30 mouse cellular contexts compared by ENCODE assay signal in genomic region chr6:48251954-48252353, GRCm38 (mm10).
"Had no signal": no experiment of that assay in that cellular context is flagged by ENCODE, and none has a peak within 500 bp of the region (broad histone marks: within the 10 kb centered on the region; RNA-seq: fewer than 3 reads in every experiment).

No protein-coding gene starts in this region.

- H3K4me1 ChIP-seq: limb, embryonic 10.5 days; limb, embryonic 12.5 days; limb, embryonic 13.5 days; limb, embryonic 15.5 days; liver, embryonic 12.5 days; liver, embryonic 13.5 days; liver, embryonic 15.5 days; lung, embryonic 15.5 days; megakaryocyte, embryonic 14.5 days; midbrain, embryonic 10.5 days; midbrain, embryonic 12.5 days; midbrain, embryonic 13.5 days; midbrain, embryonic 15.5 days; neural tube, embryonic 12.5 days had no signal

- H3K4me3 ChIP-seq: limb, embryonic 10.5 days; limb, embryonic 12.5 days; limb, embryonic 13.5 days; limb, embryonic 15.5 days; liver, embryonic 12.5 days; liver, embryonic 13.5 days; liver, embryonic 15.5 days; lung, embryonic 15.5 days; megakaryocyte, embryonic 14.5 days; midbrain, embryonic 10.5 days; midbrain, embryonic 12.5 days; midbrain, embryonic 13.5 days; midbrain, embryonic 15.5 days; myocyte; neural tube, embryonic 12.5 days had no signal

- H3K9me3 ChIP-seq: limb, embryonic 10.5 days; limb, embryonic 12.5 days; limb, embryonic 13.5 days; limb, embryonic 15.5 days; liver, embryonic 12.5 days; liver, embryonic 13.5 days; liver, embryonic 15.5 days; lung, embryonic 15.5 days; megakaryocyte, embryonic 14.5 days; midbrain, embryonic 10.5 days; midbrain, embryonic 12.5 days; midbrain, embryonic 13.5 days; midbrain, embryonic 15.5 days; neural tube, embryonic 12.5 days had no signal

- H3K27me3 ChIP-seq: limb, embryonic 12.5 days; limb, embryonic 13.5 days; limb, embryonic 15.5 days; liver, embryonic 12.5 days; liver, embryonic 13.5 days; liver, embryonic 15.5 days; lung, embryonic 15.5 days; megakaryocyte, embryonic 14.5 days; midbrain, embryonic 12.5 days; midbrain, embryonic 13.5 days; midbrain, embryonic 15.5 days; neural tube, embryonic 12.5 days had no signal

- H3K36me3 ChIP-seq: limb, embryonic 10.5 days; limb, embryonic 12.5 days; limb, embryonic 13.5 days; limb, embryonic 15.5 days; liver, embryonic 12.5 days; liver, embryonic 13.5 days; liver, embryonic 15.5 days; lung, embryonic 15.5 days; midbrain, embryonic 10.5 days; midbrain, embryonic 12.5 days; midbrain, embryonic 13.5 days; midbrain, embryonic 15.5 days; neural tube, embryonic 12.5 days had no signal

- H3K27ac ChIP-seq: limb, embryonic 10.5 days; limb, embryonic 12.5 days; limb, embryonic 13.5 days; limb, embryonic 15.5 days; liver, embryonic 12.5 days; liver, embryonic 13.5 days; liver, embryonic 14.5 days; liver, embryonic 15.5 days; lung, embryonic 15.5 days; macrophage; midbrain, embryonic 10.5 days; midbrain, embryonic 12.5 days; midbrain, embryonic 13.5 days; midbrain, embryonic 15.5 days; neural tube, embryonic 12.5 days had no signal

- H3K9ac ChIP-seq: limb, embryonic 12.5 days; limb, embryonic 13.5 days; limb, embryonic 15.5 days; liver, embryonic 12.5 days; liver, embryonic 13.5 days; liver, embryonic 14.5 days; liver, embryonic 15.5 days; liver, postnatal 0 days; lung, embryonic 14.5 days; lung, embryonic 15.5 days; midbrain, embryonic 12.5 days; midbrain, embryonic 13.5 days; midbrain, embryonic 15.5 days; neural tube, embryonic 12.5 days had no signal

- DNase-seq: left cerebral cortex, postnatal 4 days; liver; liver, embryonic 13.5 days; liver, postnatal 0 days; lung, adult 18-20 months; lung, adult 2 months; lung, embryonic 14.5 days; lung, postnatal 10 days; lung, postnatal 14 days; lung, postnatal 36 days; lung, postnatal 4 days; midbrain, embryonic 14.5 days had no signal

- H3K4me2 ChIP-seq: limb, embryonic 12.5 days; limb, embryonic 13.5 days; limb, embryonic 15.5 days; liver, embryonic 11.5 days; liver, embryonic 12.5 days; liver, embryonic 13.5 days; liver, embryonic 15.5 days; lung, embryonic 14.5 days; lung, embryonic 15.5 days; midbrain, embryonic 11.5 days; midbrain, embryonic 12.5 days; midbrain, embryonic 13.5 days; midbrain, embryonic 15.5 days; neural tube, embryonic 12.5 days had no signal
